Mouse (Mus musculus): Measurements from ENCODE around the gene Rftn2. TPM values are rescaled to one million over a fixed set of nuclear protein-coding genes. Genes with fewer than 3 reads are reported as not detected.

Rftn2 gene
- polyA plus RNA-seq, 1 experiment, result 8.7 TPM

DNA sequence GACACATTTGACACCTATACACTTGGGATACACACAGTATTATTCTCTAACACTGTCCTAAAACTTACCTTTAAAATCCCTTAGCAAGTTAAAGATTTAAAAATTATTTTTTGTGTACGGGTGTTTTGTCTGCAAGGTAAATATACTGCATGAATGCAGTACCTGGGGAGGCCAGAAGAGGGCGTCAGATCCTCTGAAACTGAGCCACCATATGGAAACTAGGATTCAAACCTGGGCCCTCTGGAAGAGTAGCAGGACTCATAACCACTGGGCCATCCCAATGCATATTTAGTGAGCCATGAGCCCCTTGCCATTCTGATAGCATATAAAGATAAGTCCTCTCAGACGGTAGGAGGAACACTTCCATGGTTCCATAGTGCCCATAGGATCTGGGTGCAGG is 33.8 kb downstream of the Rftn2 start:
- peak; percentile 53; the same call in 1 of the 2 replicates for TF ChIP-seq CTCF (IDR thresholded peaks at IDR 0.05; ENCODE audit: borderline replicate concordance, extremely low read depth, insufficient read depth, insufficient read length)
- TF ChIP-seq POLR2A (IDR thresholded peaks at IDR 0.05; ENCODE audit: borderline replicate concordance, extremely low read depth, insufficient read depth, insufficient read length, poor library complexity, severe bottlenecking), result no peak
- DNase-seq (ENCODE audit: low read depth), result no peak

DNA sequence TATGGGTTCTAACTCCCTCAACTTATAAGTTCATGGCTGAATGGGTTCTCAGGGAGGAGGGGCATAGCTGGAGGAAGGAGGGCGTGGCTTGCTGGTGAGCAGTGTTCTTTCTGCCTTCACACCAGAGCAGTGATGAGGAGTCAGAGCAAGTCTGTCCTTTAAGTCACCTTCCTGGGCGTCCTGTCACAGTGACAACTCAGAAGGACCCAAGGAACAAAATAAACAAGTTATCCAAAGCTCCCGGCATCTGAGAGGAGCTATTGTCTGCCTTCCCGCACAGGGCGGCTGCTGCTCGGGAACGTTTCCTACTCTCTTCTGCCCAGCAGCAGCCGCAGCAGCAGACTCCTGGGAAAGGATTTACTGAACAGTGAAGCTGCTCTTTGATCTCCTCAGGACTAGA is 34.6 kb downstream of the Rftn2 start:
- peak; percentile 65 for DNase-seq (ENCODE audit: low read depth)
- TF ChIP-seq POLR2A (IDR thresholded peaks at IDR 0.05; ENCODE audit: borderline replicate concordance, extremely low read depth, insufficient read depth, insufficient read length, poor library complexity, severe bottlenecking) (no peak), CTCF (IDR thresholded peaks at IDR 0.05; ENCODE audit: borderline replicate concordance, extremely low read depth, insufficient read depth, insufficient read length) (no peak)

- DNase-seq (ENCODE audit: low read depth), result no peak
- TF ChIP-seq POLR2A (IDR thresholded peaks at IDR 0.05; ENCODE audit: borderline replicate concordance, extremely low read depth, insufficient read depth, insufficient read length, poor library complexity, severe bottlenecking), result no peak
- no peak for TF ChIP-seq CTCF (IDR thresholded peaks at IDR 0.05; ENCODE audit: borderline replicate concordance, extremely low read depth, insufficient read depth, insufficient read length)
These were observed 39.9 kb downstream of the Rftn2 start for GRCm38 (mm10) chr1:55186592-55187210.

DNA sequence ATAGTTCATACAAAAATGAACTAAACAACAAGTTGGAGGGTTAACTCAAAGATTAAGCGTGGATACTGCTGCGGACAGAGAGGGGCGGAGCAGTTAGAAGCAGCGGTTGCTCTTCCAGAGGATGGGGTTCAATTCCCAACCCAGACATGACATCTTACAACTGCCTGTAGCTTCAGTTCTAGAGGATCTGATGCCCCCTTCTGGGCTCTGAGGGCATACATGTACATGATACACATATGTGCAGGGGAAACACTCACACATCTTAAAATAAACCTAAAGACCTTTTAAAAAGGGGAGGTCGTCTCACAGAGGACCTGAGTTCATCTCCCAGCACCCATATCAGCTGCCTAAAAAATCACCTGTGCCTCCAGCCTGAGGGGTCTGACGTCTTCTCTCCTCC is 40.9 kb downstream of the Rftn2 start:
- no peak for DNase-seq (ENCODE audit: low read depth)
- TF ChIP-seq POLR2A (IDR thresholded peaks at IDR 0.05; ENCODE audit: borderline replicate concordance, extremely low read depth, insufficient read depth, insufficient read length, poor library complexity, severe bottlenecking) (no peak), CTCF (IDR thresholded peaks at IDR 0.05; ENCODE audit: borderline replicate concordance, extremely low read depth, insufficient read depth, insufficient read length) (no peak)

- TF ChIP-seq POLR2A (IDR thresholded peaks at IDR 0.05; ENCODE audit: borderline replicate concordance, extremely low read depth, insufficient read depth, insufficient read length, poor library complexity, severe bottlenecking) (no peak), CTCF (IDR thresholded peaks at IDR 0.05; ENCODE audit: borderline replicate concordance, extremely low read depth, insufficient read depth, insufficient read length) (no peak)
- no peak for DNase-seq (ENCODE audit: low read depth)
These were observed 44.2 kb downstream of the Rftn2 start for GRCm38 (mm10) chr1:55182392-55182791.

- DNase-seq (ENCODE audit: low read depth), result no peak
These were observed 46.5 kb downstream of the Rftn2 start for GRCm38 (mm10) chr1:55179917-55180566.

DNA sequence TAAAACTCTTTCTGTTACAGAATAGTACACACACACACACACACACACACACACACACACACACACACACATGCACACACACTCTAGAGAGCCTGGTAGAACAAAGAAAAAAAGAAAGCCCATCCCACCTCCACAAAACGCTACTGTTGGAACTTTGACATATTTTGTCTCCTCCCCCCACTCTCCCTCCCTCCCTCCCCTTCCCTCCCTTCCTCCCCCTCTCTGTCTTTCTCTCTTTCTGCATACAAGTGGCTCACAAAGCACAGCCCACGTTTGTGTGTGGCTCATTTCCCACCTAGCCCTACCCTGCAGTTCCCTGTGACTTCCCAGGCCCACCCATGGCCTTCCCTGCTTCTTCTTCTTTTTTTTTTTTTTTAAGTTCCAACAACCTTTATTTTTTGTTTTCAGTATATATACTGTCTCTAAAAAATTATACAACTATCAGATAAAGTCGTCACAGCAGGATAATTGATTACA is 52.0 kb downstream of the Rftn2 start:
- no peak for TF ChIP-seq POLR2A (IDR thresholded peaks at IDR 0.05; ENCODE audit: borderline replicate concordance, extremely low read depth, insufficient read depth, insufficient read length, poor library complexity, severe bottlenecking)
- no peak for TF ChIP-seq CTCF (IDR thresholded peaks at IDR 0.05; ENCODE audit: borderline replicate concordance, extremely low read depth, insufficient read depth, insufficient read length)
- DNase-seq (ENCODE audit: low read depth), result peak; percentile 22

More at GRCm38 (mm10) chr1:55179917-55180566, 46.5 kb downstream of the Rftn2 start:
- TF ChIP-seq CTCF (IDR thresholded peaks at IDR 0.05; ENCODE audit: borderline replicate concordance, extremely low read depth, insufficient read depth, insufficient read length), result peak; percentile 28; the same call in 1 of the 2 replicates
- TF ChIP-seq POLR2A (IDR thresholded peaks at IDR 0.05; ENCODE audit: borderline replicate concordance, extremely low read depth, insufficient read depth, insufficient read length, poor library complexity, severe bottlenecking), result no peak

DNA sequence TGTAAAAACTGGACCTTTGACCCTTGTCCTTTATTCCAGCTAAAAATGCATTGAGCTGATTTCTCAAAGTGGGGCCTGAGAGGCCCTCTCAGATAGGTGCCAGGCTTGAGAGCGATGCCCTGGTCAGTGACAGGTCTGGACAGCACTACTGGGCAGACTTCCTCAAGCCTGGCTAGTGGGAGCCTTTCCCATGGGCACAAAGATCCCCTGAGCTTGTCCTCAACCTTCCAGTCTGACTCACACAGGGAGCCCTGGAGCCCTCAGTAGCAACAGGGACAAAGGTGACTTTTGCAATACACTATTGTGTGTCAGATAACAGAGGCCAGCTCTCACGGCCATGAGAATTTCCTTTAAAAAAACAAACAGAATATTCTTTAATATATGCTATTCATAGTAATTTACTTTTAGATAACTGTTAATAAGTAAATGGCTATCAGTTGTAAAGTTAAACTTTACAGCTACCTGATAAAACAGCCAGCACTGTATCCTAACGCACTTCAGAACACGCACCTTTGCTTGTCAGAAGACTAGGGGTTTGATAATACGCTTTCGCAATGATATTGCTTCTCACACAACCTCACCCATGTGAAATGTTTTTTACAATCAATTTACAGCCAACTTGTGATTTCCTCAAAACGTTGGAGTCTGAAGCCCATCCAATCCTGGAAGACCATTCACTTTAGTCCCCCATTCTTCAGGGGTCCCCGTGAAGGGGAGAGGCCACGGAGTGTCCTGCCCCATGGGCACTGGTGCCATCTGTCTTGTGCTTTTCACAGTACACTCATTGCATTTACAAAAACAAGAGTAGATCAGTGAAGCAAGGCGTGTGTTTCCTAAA is 52.6 kb downstream of the Rftn2 start:
- no peak for TF ChIP-seq POLR2A (IDR thresholded peaks at IDR 0.05; ENCODE audit: borderline replicate concordance, extremely low read depth, insufficient read depth, insufficient read length, poor library complexity, severe bottlenecking)
- no peak for TF ChIP-seq CTCF (IDR thresholded peaks at IDR 0.05; ENCODE audit: borderline replicate concordance, extremely low read depth, insufficient read depth, insufficient read length)
- no peak for DNase-seq (ENCODE audit: low read depth)

GRCm38 (mm10) chr1:55171361-55172325 is 54.9 kb downstream of the Rftn2 start:
- TF ChIP-seq CTCF (IDR thresholded peaks at IDR 0.05; ENCODE audit: borderline replicate concordance, extremely low read depth, insufficient read depth, insufficient read length) (no peak), POLR2A (IDR thresholded peaks at IDR 0.05; ENCODE audit: borderline replicate concordance, extremely low read depth, insufficient read depth, insufficient read length, poor library complexity, severe bottlenecking) (no peak)
- peak; percentile 25 for DNase-seq (ENCODE audit: low read depth)

DNA sequence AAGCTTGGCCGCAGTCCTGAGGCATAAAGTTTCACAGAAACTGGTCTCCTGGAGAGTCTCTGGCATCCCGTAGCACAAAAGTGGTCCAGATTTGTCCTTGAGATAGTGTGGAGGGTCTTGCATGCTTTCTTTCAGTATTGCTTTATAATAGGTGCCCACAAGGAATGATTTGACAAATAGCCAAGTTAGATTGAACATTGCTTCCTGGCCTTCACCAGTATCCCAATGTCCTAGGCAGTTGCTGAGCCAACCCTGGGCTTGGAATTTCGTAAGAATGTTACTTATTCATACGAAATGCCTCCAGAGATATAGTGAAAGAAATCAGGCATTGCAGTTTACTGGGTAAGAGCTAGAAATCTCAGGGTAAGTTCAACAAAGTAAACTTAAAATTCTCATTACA is 58.0 kb downstream of the Rftn2 start:
- no peak for TF ChIP-seq CTCF (IDR thresholded peaks at IDR 0.05; ENCODE audit: borderline replicate concordance, extremely low read depth, insufficient read depth, insufficient read length)
- TF ChIP-seq POLR2A (IDR thresholded peaks at IDR 0.05; ENCODE audit: borderline replicate concordance, extremely low read depth, insufficient read depth, insufficient read length, poor library complexity, severe bottlenecking), result no peak
- DNase-seq (ENCODE audit: low read depth), result no peak
